23 mouse cellular contexts compared by ENCODE assay signal in the genomic region with DNA sequence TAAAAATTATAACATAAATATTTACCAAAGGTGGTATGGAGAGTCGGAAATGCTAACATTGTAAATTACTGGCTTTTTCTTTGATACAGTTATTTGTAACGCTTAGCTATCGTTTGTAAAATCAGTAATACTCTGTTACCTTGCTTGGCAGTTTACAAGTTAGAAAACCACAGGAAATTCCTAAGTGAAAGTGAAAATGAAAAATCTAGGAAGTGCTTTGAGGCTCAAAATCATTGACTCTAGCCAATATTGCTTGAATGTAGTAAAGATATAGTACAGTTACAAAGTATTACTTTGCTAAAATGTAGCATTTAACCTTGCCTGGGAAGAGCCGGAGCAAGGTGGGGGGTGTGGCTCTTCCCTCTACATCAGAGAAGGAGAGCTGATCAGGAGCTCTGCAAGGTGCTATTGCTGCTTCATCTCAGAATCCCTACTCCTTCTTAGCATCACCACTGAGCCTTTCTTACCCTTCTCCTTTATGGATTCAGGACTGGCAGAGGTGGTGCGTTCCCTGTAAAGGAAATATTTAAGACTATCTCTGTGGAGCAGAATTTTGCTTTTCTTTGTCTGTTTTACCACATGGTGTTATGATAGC. TPM values are rescaled to one million over a fixed set of nuclear protein-coding genes. Genes with fewer than 3 reads are reported as not detected.
A peak's percentile ranks its signal among the peaks of the same experiment; 100 is the strongest.
DNase-seq lines count a peak whose midpoint lies in the region; ATAC-seq and TF ChIP-seq lines count a peak whose summit lies in the region.
"Had no signal": no experiment of that assay in that cellular context is flagged by ENCODE, and none has a peak within 500 bp of the region (broad histone marks: within the 10 kb centered on the region; RNA-seq: fewer than 3 reads in every experiment).

No protein-coding gene starts in this region.

- no peak for TF ChIP-seq CTCF in midbrain, postnatal 0 days (IDR thresholded peaks at IDR 0.05)
- TF ChIP-seq CTCF in gastrocnemius, adult 2 months (IDR thresholded peaks at IDR 0.05): no peak

- no peaks in the 10 kb centered on the region for H3K36me3 ChIP-seq in midbrain, embryonic 11.5 days (ENCODE audit: control insufficient read depth, insufficient read depth, low read length)
- no peaks in the 10 kb centered on the region for H3K36me3 ChIP-seq in midbrain, postnatal 0 days (ENCODE audit: insufficient read depth, low read length)
- H3K36me3 ChIP-seq in megakaryocyte, embryonic 14.5 days (replicated peaks; ENCODE audit: low read length): no peaks in the 10 kb centered on the region
- no peaks in the 10 kb centered on the region for H3K36me3 ChIP-seq in limb, embryonic 10.5 days
- H3K36me3 ChIP-seq: embryonic facial prominence, embryonic 10.5 days; hindbrain, embryonic 13.5 days had no signal

- intact Hi-C loops in gastrocnemius, adult 2 months (cut with DNase I): no loop called here

- no peak overlapping the region for H3K4me2 ChIP-seq in midbrain, embryonic 11.5 days
- H3K4me2 ChIP-seq in midbrain, postnatal 0 days (ENCODE audit: low read depth, low read length, poor library complexity, severe bottlenecking): no peak overlapping the region
- H3K4me2 ChIP-seq: hindbrain, embryonic 13.5 days had no signal

- peak; percentile 26 for DNase-seq in midbrain, embryonic 11.5 days (ENCODE audit: low spot score, missing footprints)
- no peak for DNase-seq in midbrain, postnatal 0 days (ENCODE audit: low spot score)
- DNase-seq in gastrocnemius, adult 2 months: no peak
- no peak for DNase-seq in limb, embryonic 10.5 days (ENCODE audit: low spot score)
- DNase-seq in thymus, postnatal 14 days: no peak
- DNase-seq in urinary bladder, postnatal 36 days (ENCODE audit: low spot score in 2 of 2): no peak
- DNase-seq: adrenal gland, postnatal 10 days; B cell, adult 2 months; cerebellum, adult 11-12 months; cerebellum, adult 9-10 months; cerebellum, postnatal 25 days; gastrocnemius, postnatal 25 days; heart, adult 11 months; heart, postnatal 10 days; heart, postnatal 4 days had no signal

- no peak overlapping the region for H3K27ac ChIP-seq in midbrain, embryonic 11.5 days (ENCODE audit: low read depth, low read length)
- H3K27ac ChIP-seq in midbrain, postnatal 0 days (ENCODE audit: low read depth, low read length): no peak overlapping the region
- no peak overlapping the region for H3K27ac ChIP-seq in gastrocnemius, adult 2 months
- H3K27ac ChIP-seq in limb, embryonic 10.5 days: no peak overlapping the region
- H3K27ac ChIP-seq: embryonic facial prominence, embryonic 10.5 days; hindbrain, embryonic 13.5 days; hindbrain, postnatal 0 days had no signal

- H3K27me3 ChIP-seq in midbrain, embryonic 11.5 days (ENCODE audit: control insufficient read depth, insufficient read depth, low read length): no peaks in the 10 kb centered on the region
- H3K27me3 ChIP-seq in midbrain, postnatal 0 days (ENCODE audit: insufficient read depth, low read length): no peaks in the 10 kb centered on the region
- no peaks in the 10 kb centered on the region for H3K27me3 ChIP-seq in megakaryocyte, embryonic 14.5 days (replicated peaks)
- no peaks in the 10 kb centered on the region for H3K27me3 ChIP-seq in limb, embryonic 10.5 days (ENCODE audit: low read depth, poor library complexity, severe bottlenecking)

- no peak overlapping the region for H3K9ac ChIP-seq in midbrain, embryonic 11.5 days (ENCODE audit: low read length)
- no peak overlapping the region for H3K9ac ChIP-seq in midbrain, postnatal 0 days (replicated peaks; ENCODE audit: low read length, poor library complexity, severe bottlenecking)
- H3K9ac ChIP-seq: hindbrain, embryonic 13.5 days had no signal

- ATAC-seq in midbrain, embryonic 11.5 days (ENCODE audit: low FRiP score): no peak
- no peak for ATAC-seq in midbrain, postnatal 0 days (ENCODE audit: low FRiP score)
- ATAC-seq in hematopoietic stem cell, adult 5-6 weeks (replicated peaks in 1 of 2; ENCODE audit: insufficient read depth in 1 of 2, low FRiP score in 2 of 2, low TSS enrichment in 1 of 2, low read depth in 1 of 2, poor library complexity in 2 of 2, severe bottlenecking in 2 of 2): peak; percentile 73 to 87
- ATAC-seq: forebrain, embryonic 16.5 days; hindbrain, postnatal 0 days; intestine, embryonic 16.5 days had no signal

- no peaks in the 10 kb centered on the region for H3K9me3 ChIP-seq in midbrain, embryonic 11.5 days (ENCODE audit: control insufficient read depth, low read length)
- H3K9me3 ChIP-seq in midbrain, postnatal 0 days (ENCODE audit: low read length): no peaks in the 10 kb centered on the region
- no peaks in the 10 kb centered on the region for H3K9me3 ChIP-seq in megakaryocyte, embryonic 14.5 days
- H3K9me3 ChIP-seq in limb, embryonic 10.5 days (replicated peaks): no peaks in the 10 kb centered on the region
- H3K9me3 ChIP-seq: embryonic facial prominence, embryonic 10.5 days; hindbrain, embryonic 13.5 days had no signal

- 91% methylated on average over 5 of the region's 5 CpGs for WGBS in midbrain, embryonic 11.5 days
- 95% methylated on average over 5 of the region's 5 CpGs for WGBS in midbrain, postnatal 0 days
- WGBS in limb, embryonic 10.5 days: 91% methylated on average over 5 of the region's 5 CpGs

- no peaks in the 10 kb centered on the region for H3K4me1 ChIP-seq in midbrain, embryonic 11.5 days (ENCODE audit: control insufficient read depth, insufficient read depth, low read length)
- H3K4me1 ChIP-seq in midbrain, postnatal 0 days (ENCODE audit: insufficient read depth, low read length): no peaks in the 10 kb centered on the region
- peaks cover 14% of the 10 kb centered on the region for H3K4me1 ChIP-seq in megakaryocyte, embryonic 14.5 days
- H3K4me1 ChIP-seq in limb, embryonic 10.5 days: 0 out of 2 replicates have a peak, but pooled peaks cover 8% of the 10 kb centered on the region
- H3K4me1 ChIP-seq: hindbrain, embryonic 13.5 days had no signal

- no peak overlapping the region for H3K4me3 ChIP-seq in midbrain, embryonic 11.5 days (ENCODE audit: low read depth, low read length)
- H3K4me3 ChIP-seq in midbrain, postnatal 0 days (ENCODE audit: low read depth, low read length): no peak overlapping the region
- peak overlapping the region; percentile 69 for H3K4me3 ChIP-seq in megakaryocyte, embryonic 14.5 days (replicated peaks)
- H3K4me3 ChIP-seq in gastrocnemius, adult 2 months: no peak overlapping the region
- H3K4me3 ChIP-seq in limb, embryonic 10.5 days: no peak overlapping the region
- H3K4me3 ChIP-seq: embryonic facial prominence, embryonic 10.5 days; hindbrain, embryonic 13.5 days had no signal

RNA-seq across cellular contexts. Expression of a gene that starts 58.5 kb away (rescaled TPM):
- polyA plus RNA-seq in midbrain, embryonic 11.5 days (2014; fragmentation: Nextera tagmentation; extraction: Ambion mirVana): 0.75 and 0.76 TPM in 2 replicates
- 23.0 and 23.9 TPM in 2 replicates for total RNA-seq in midbrain, postnatal 0 days (2014; rRNA removed)
- 13.8 and 14.3 TPM in 2 replicates for polyA plus RNA-seq in midbrain, postnatal 0 days (2015; fragmentation: Nextera tagmentation; extraction: Ambion mirVana)
- total RNA-seq in hematopoietic stem cell, adult 5-6 weeks (2017): not detected in 2 replicates
- polyA plus RNA-seq in megakaryocyte, embryonic 14.5 days (2012; ENCODE audit: insufficient read depth, low replicate concordance): not detected in 2 replicates
- not detected for total RNA-seq in gastrocnemius, adult 2 months (2021)
- 8.7 and 16.0 TPM in 2 replicates for polyA plus RNA-seq in limb, embryonic 10.5 days (2016; fragmentation: Nextera tagmentation; extraction: Ambion mirVana)
- total RNA-seq: gastrocnemius, adult 18-20 months; gastrocnemius, postnatal 25 days; heart, postnatal 10 days; heart, postnatal 4 days had no signal

Comparison
In these comparisons a context has a peak if more than half of its experiments do, and no peak if none do; other contexts are left out.
1. ATAC-seq: peak in hematopoietic stem cell, adult 5-6 weeks (2 of 2); none in midbrain, embryonic 11.5 days (single experiment) and midbrain, postnatal 0 days (single experiment).